Mouse (Mus musculus) forebrain, embryonic 14.5 days (tissue): ENCODE data around the gene Gm2a. TPM values are rescaled to one million over a fixed set of nuclear protein-coding genes. Genes with fewer than 3 reads are reported as not detected.

ENCODE experiments used
- ATAC-seq: fragments of 200-750 bp; cut with Nextera tagmentation; 2 replicates; pipeline ENCODE4 v1.8.0; 2017; ENCODE audit warnings: mild to moderate bottlenecking, moderate library complexity
- DNase-seq: peaks from one replicate; pipeline ENCODE4 v3.0.0-alpha.2; 2015; ENCODE audit warnings: low spot score
- H3K27ac ChIP-seq: fragments of 300-500 bp; sonication (generic); 2 replicates; pipeline ENCODE4 v1.5.1; 2014; ENCODE audit warnings: low read depth, mild to moderate bottlenecking, control low read depth, low read length, moderate library complexity
- H3K27me3 ChIP-seq: fragments of 300-500 bp; sonication (generic); replicated peaks from 2 replicates; pipeline ENCODE4 v1.6.1; 2014; ENCODE audit warnings: low read length, control low read depth, mixed read lengths; ENCODE audit not compliant: control insufficient read depth, insufficient read depth
- H3K36me3 ChIP-seq: fragments of 300-500 bp; sonication (generic); 2 replicates; pipeline ENCODE4 v1.6.1; 2014; ENCODE audit warnings: low read length, control low read depth; ENCODE audit not compliant: control insufficient read depth, insufficient read depth
- H3K4me1 ChIP-seq: fragments of 300-500 bp; sonication (generic); 2 replicates; pipeline ENCODE4 v1.6.1; 2014; ENCODE audit warnings: antibody characterized with exemption, low read length, control low read depth; ENCODE audit not compliant: control insufficient read depth, insufficient read depth
- H3K4me2 ChIP-seq: fragments of 300-500 bp; sonication (generic); 2 replicates; pipeline ENCODE4 v1.6.1; 2014; ENCODE audit warnings: mild to moderate bottlenecking, control low read depth, low read length
- H3K4me3 ChIP-seq: fragments of 300-500 bp; sonication (generic); 2 replicates; pipeline ENCODE4 v1.5.1; 2014; ENCODE audit warnings: low read depth, low read length, control low read depth
- H3K9ac ChIP-seq: fragments of 300-500 bp; sonication (generic); 2 replicates; pipeline ENCODE4 v1.6.1; 2014; ENCODE audit warnings: mild to moderate bottlenecking, low read length, control low read depth, moderate library complexity
- H3K9me3 ChIP-seq: fragments of 300-500 bp; sonication (generic); replicated peaks from 2 replicates; pipeline ENCODE4 v1.6.1; 2016; ENCODE audit warnings: low read length, control low read depth, mixed read lengths; ENCODE audit not compliant: control insufficient read depth
- WGBS: fragments of 180-500 bp; shearing (Covaris S2); extraction: QIAGEN DNeasy Blood & Tissue Kit; methylation state at CpG from one replicate; pipeline ENCODE4 v1.1.7; 2014; 5-methylcytosine and 5-hydroxymethylcytosine counted together
- polyA plus RNA-seq: library from polyadenylated mRNA; unstranded; fragments of >200 nt; fragmentation: Nextera tagmentation; extraction: Ambion mirVana; gene quantifications from 2 replicates; pipeline ENCODE4 v1.2.1, GENCODE M21; 2014

Gene Gm2a
- polyA plus RNA-seq, 1 experiment from 2014 or later: 22.8 TPM

DNA sequence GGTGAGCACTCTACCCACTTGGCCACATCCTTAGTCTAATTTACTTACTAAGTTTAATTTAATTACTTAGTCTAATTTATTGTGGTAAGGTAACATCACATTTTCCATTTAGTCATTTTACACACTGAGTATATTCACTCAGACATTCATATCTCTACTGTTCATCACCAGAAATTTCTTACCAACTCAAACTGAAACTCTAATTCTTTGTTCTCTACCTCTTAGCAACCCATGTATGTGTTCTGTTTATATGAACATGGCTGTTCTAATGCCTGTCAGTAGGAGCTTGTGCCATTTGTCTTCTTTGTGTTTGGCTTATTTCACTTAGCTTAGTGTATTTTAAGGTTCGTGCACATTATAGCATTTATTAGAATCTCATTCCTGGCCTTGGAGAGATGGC, 34.0 kb downstream of the Gm2a start:
- H3K9me3 ChIP-seq: no peaks in the 10 kb centered on the region
- no peak overlapping the region for H3K9ac ChIP-seq
- no peaks in the 10 kb centered on the region for H3K27me3 ChIP-seq
- H3K36me3 ChIP-seq: no peaks in the 10 kb centered on the region
- H3K4me1 ChIP-seq: 0 out of 2 replicates have a peak, but pooled peaks cover 2% of the 10 kb centered on the region
- ATAC-seq (no peak), DNase-seq (no peak)
- no peak overlapping the region for H3K27ac ChIP-seq
- WGBS: 92% methylated on average over 1 of the region's 1 CpGs
- no peak overlapping the region for H3K4me2 ChIP-seq
- H3K4me3 ChIP-seq: no peak overlapping the region

DNA sequence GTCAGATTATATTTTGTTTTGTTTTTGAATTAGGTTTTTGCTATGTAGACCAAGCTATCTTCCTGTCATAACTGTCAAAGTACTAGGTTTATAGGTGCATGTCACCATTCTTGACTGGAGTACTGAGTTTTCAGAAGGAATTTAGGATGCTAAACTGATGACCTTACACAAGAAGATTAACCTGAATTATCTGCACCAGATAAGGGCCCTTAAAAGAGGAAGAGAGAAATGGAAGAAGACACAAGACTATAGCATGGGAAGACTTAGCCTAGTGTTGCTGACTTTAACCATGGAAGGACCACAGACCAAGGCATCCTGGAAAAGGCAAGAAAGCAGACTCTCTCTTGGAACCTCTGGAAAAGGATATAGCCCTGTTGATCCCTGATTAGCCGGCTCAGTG, 35.3 kb downstream of the Gm2a start:
- H3K9me3 ChIP-seq: no peaks in the 10 kb centered on the region
- no peaks in the 10 kb centered on the region for H3K27me3 ChIP-seq
- H3K9ac ChIP-seq: no peak overlapping the region
- no peak overlapping the region for H3K4me3 ChIP-seq
- H3K4me1 ChIP-seq: no peaks in the 10 kb centered on the region
- no peak for ATAC-seq
- H3K27ac ChIP-seq: no peak overlapping the region
- WGBS: 100% methylated on average over 1 of the region's 1 CpGs
- H3K36me3 ChIP-seq: no peaks in the 10 kb centered on the region
- DNase-seq: no peak
- H3K4me2 ChIP-seq: no peak overlapping the region

DNA sequence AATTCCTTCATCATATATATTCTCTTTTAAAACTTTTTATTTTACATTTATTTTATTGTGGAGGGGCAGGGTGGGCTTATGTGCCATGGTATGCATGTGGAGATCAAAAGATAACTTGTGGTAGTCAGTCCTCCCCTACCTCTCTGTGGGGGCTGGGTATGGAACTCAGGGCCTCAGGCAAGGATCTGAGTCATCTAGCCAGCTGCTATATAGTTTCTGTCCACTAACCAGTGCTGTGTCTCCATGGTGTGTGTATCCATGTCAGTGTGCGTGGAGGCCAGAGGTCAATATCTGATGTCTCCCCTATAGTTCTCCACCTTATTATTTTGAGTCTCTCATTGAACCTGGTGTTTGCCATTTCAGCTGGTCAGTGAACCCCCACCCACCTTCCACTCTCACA, 36.5 kb downstream of the Gm2a start:
- Histone ChIP-seq H3K27ac (no peak overlapping the region), H3K4me3 (no peak overlapping the region), H3K4me2 (no peak overlapping the region), H3K4me1 (no peaks in the 10 kb centered on the region), H3K36me3 (no peaks in the 10 kb centered on the region), H3K9me3 (no peaks in the 10 kb centered on the region), H3K27me3 (no peaks in the 10 kb centered on the region), H3K9ac (no peak overlapping the region)
- 100% methylated on average over 1 of the region's 1 CpGs for WGBS
- no peak for ATAC-seq
- no peak for DNase-seq

DNA sequence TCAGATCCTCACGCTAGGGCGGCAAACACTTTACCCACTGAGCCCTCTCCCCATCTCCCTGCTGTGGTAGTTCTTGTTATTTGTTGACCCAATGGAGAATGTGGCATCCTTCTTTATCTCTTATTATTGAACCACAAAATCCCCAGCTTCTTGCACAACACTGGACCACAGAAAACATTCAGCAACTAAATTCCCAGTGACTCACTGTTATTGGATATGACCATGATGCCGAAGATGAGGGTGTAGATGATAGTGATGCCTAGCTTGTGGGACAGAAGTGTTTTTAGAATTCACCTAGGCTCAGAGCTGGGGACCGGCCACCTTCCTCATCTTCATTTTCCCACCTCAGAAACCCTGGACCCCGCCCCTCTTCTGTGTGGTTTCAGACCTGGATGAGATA, 37.0 kb downstream of the Gm2a start:
- no peaks in the 10 kb centered on the region for H3K9me3 ChIP-seq
- no peak overlapping the region for H3K4me2 ChIP-seq
- H3K9ac ChIP-seq: no peak overlapping the region
- H3K4me3 ChIP-seq: no peak overlapping the region
- no peak overlapping the region for H3K27ac ChIP-seq
- WGBS: 88% methylated on average over 5 of the region's 5 CpGs
- no peaks in the 10 kb centered on the region for H3K4me1 ChIP-seq
- no peaks in the 10 kb centered on the region for H3K27me3 ChIP-seq
- H3K36me3 ChIP-seq: no peaks in the 10 kb centered on the region
- ATAC-seq (no peak), DNase-seq (no peak)

DNA sequence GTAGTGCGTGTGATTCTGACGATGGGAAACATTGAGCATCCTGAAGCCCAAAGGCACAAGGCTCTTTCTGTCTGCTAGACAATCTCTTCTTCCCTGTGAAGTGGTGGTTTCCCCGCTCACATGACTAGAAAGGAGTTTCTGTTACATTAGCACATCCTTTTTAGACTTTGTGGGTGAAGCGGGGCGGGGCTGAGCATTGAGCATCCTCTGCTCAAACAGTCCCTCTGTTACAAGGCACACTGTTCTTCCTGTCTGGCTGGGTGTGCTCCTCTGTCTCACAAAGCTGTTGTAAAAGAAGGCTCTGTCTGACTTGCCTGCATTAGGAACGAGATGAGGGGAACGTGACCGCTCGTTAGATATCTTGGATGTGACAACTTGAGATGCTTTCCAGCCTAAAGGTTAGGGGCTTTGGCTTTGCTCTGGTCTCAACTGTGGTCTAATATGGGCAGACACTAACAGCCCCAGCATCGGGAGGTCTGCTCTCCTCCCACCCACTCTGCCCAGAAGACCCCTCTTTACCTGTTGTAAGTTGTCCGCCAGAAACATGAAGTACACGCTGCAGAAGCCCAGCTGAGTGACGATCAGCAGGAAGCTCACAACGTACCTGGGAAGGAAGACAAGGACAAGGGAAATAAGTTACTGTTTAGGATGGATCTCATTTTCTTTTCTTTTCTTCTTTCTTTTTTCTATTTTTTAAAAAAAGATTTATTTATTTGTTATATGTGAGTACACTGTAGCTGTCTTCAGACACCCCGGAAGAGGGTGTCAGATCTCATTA, 39.0 kb downstream of the Gm2a start:
- Histone ChIP-seq H3K4me3 (no peak overlapping the region), H3K27ac (no peak overlapping the region), H3K36me3 (no peaks in the 10 kb centered on the region), H3K9ac (no peak overlapping the region), H3K9me3 (no peaks in the 10 kb centered on the region), H3K27me3 (no peaks in the 10 kb centered on the region), H3K4me2 (no peak overlapping the region), H3K4me1 (no peaks in the 10 kb centered on the region)
- DNase-seq (no peak), ATAC-seq (no peak)
- 77% methylated on average over 15 of the region's 15 CpGs for WGBS

DNA sequence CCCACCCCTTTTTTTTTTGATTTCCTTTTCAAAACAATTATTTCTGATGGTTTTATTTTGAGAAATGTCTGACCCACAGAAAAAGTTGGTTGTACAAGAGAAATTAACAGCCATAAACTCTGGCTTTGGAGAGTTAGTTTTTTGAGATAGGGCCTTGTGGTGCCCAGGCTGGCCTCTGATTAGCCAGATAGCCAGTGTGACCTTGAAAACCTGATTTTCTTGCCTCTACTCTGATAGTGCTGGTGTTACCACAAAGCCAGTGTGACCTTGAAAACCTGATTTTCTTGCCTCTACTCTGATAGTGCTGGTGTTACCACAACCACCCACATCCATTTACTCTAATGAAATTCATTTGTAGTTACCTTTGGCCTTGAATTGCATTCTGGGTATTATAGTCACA, 39.7 kb downstream of the Gm2a start:
- Histone ChIP-seq H3K36me3 (no peaks in the 10 kb centered on the region), H3K27me3 (no peaks in the 10 kb centered on the region), H3K4me3 (no peak overlapping the region), H3K9ac (no peak overlapping the region), H3K4me2 (no peak overlapping the region), H3K9me3 (no peaks in the 10 kb centered on the region), H3K27ac (no peak overlapping the region), H3K4me1 (no peaks in the 10 kb centered on the region)
- DNase-seq (no peak), ATAC-seq (no peak)

DNA sequence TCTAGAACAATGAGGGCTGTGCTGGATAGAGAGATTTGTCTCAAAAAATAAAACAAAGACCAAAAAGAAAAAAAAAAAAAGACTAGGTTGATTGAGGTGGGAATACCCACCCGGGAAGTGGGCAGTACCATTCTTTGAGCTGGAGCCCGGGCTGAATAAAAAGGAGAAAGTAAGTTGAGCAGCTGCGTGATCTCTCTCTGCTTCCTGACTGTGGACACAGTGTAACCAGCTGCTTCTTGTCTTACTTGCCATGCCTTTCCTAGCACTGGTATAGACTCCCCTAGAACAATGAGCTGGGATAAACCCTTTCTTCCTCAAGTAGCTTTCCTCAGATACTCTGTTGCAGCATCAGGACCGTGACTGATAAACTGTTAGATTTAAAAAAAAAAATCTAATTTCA, 43.6 kb downstream of the Gm2a start:
- DNase-seq (no peak), ATAC-seq (no peak)
- Histone ChIP-seq H3K27ac (no peak overlapping the region), H3K27me3 (no peaks in the 10 kb centered on the region), H3K36me3 (no peaks in the 10 kb centered on the region), H3K4me2 (no peak overlapping the region), H3K4me1 (no peaks in the 10 kb centered on the region), H3K9me3 (no peaks in the 10 kb centered on the region), H3K4me3 (no peak overlapping the region), H3K9ac (no peak overlapping the region)
- WGBS: 83% methylated on average over 4 of the region's 4 CpGs

DNA sequence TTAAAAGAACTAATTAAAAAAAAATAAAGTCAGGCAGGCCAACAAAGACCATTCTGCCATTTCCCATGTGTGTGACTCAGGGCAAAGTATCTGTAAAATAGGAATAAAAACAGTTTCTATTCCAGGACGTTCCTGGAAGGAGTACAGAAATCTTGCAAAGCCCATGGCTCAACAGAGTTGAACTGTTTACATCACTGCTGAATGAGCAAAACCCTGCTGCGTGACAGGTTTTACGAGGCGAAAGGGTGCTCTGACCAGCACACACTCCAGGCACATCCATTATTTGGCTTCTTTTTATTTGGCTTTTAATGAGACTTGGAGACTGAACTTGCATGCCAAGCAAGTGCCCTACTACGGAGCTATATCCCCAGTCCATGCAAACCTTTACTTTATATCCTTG, 46.1 kb downstream of the Gm2a start:
- Histone ChIP-seq H3K9me3 (no peaks in the 10 kb centered on the region), H3K27me3 (no peaks in the 10 kb centered on the region), H3K4me1 (no peaks in the 10 kb centered on the region), H3K9ac (no peak overlapping the region), H3K4me3 (no peak overlapping the region), H3K4me2 (no peak overlapping the region), H3K27ac (no peak overlapping the region), H3K36me3 (no peaks in the 10 kb centered on the region)
- no peak for ATAC-seq
- DNase-seq: no peak
- WGBS: 60% methylated on average over 5 of the region's 5 CpGs

DNA sequence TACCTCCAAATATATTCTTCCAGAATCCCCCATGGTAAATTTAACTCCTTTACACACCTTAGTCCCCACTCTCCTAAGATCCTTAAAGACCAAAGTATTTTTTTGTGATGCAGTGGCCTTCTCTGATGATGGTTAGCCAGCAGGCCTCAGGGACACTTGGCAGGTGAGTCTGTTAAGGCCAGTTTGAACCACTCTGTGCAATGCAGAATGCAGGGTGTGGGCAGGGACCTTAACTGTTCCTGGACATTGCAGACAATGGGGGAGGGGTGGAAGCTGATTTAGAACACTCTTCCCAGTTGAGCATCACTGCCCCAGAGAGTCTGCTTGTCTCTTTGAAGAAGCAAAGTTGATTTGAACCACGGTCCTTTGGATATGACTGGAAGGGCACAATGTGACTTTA, 48.9 kb downstream of the Gm2a start:
- WGBS: 48% methylated on average over 1 of the region's 1 CpGs
- ATAC-seq (no peak), DNase-seq (no peak)
- H3K27ac ChIP-seq: no peak overlapping the region
- no peaks in the 10 kb centered on the region for H3K9me3 ChIP-seq
- H3K36me3 ChIP-seq: no peaks in the 10 kb centered on the region
- H3K9ac ChIP-seq: no peak overlapping the region
- no peak overlapping the region for H3K4me3 ChIP-seq
- no peaks in the 10 kb centered on the region for H3K4me1 ChIP-seq
- no peak overlapping the region for H3K4me2 ChIP-seq
- H3K27me3 ChIP-seq: no peaks in the 10 kb centered on the region
